Mouse (Mus musculus): ENCODE measurements around the gene Rora. TPM values are rescaled to one million over a fixed set of nuclear protein-coding genes. Genes with fewer than 3 reads are reported as not detected.

Rora gene
- polyA plus RNA-seq, 1 experiment from 2014 or later = 4.7 TPM

DNA sequence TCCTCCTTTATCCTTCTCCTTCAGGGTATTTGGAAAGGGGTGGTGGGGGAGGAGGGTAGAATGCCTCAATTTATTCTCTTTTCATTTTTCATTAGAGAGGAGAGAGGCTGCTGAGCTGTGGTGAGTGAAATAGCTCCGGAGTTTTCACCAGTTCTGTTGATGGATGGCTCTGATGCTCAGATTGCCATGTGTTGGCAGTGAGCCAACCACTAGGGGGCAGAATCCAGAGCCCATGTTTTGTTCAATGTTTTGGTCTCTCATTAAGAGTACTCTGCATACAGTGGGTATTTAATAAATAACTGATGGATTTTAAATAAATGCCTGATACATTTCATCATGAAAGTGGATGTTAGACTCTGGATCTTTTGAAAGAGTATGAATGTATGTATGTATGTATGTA, 77.9 kb downstream of the Rora start:
- Histone ChIP-seq H3K27me3 (replicated peaks) (no peaks in the 10 kb centered on the region), H3K27ac (no peak overlapping the region), H3K4me2 (replicated peaks) (no peak overlapping the region), H3K9me3 (no peaks in the 10 kb centered on the region), H3K4me1 (replicated peaks) (no peaks in the 10 kb centered on the region), H3K36me3 (no peaks in the 10 kb centered on the region), H3K4me3 (replicated peaks) (no peak overlapping the region), H3K9ac (no peak overlapping the region)
- whole genome bisulfite sequencing = 58% methylated on average over 1 of the region's 1 CpGs
- no peak for ATAC-seq

DNA sequence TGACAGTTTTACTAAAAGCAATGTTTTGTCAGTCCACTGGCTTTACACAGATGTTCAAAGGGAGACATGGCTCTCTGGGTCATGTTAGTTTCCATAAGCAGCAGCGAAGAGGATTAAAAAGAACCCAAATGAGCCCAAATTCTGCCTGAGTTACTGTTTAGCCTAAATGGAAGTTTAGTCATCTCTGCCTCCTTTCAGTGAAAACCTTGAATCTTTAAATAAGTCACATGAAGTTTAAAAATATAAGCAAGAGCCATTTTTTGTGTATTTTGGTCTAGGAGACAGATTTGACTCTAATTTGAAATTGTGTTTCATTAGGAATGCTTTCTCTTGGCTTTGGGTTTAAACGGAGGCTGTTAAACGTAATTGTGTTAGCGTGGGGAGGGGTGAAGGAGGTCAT, 79.3 kb downstream of the Rora start:
- H3K27me3 ChIP-seq (replicated peaks) = no peaks in the 10 kb centered on the region
- no peak overlapping the region for H3K4me2 ChIP-seq (replicated peaks)
- ATAC-seq = no peak
- no peaks in the 10 kb centered on the region for H3K4me1 ChIP-seq (replicated peaks)
- no peak overlapping the region for H3K9ac ChIP-seq
- 73% methylated on average over 4 of the region's 4 CpGs for WGBS
- no peaks in the 10 kb centered on the region for H3K36me3 ChIP-seq
- no peak overlapping the region for H3K4me3 ChIP-seq (replicated peaks)
- no peaks in the 10 kb centered on the region for H3K9me3 ChIP-seq
- H3K27ac ChIP-seq = no peak overlapping the region

DNA sequence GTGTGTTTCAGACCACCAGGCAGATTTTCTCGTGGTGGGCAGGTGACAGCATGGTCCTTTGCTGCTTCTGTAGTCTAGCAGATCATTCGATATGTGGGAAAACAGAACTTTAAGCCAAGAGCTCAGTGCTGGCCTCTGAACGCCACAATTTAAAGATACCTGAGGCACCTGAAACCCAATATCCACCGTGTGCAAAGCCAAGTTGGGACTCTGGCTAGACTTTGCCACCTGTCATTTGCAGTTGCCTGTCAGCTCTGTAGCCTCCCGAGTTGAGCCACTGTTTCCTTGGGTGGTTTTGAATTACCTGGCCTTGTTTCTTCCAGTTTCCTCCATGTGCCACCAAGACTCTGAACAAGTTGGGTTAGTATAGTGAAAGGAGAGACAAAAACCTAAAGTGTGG, 82.3 kb downstream of the Rora start:
- ATAC-seq = no peak

DNA sequence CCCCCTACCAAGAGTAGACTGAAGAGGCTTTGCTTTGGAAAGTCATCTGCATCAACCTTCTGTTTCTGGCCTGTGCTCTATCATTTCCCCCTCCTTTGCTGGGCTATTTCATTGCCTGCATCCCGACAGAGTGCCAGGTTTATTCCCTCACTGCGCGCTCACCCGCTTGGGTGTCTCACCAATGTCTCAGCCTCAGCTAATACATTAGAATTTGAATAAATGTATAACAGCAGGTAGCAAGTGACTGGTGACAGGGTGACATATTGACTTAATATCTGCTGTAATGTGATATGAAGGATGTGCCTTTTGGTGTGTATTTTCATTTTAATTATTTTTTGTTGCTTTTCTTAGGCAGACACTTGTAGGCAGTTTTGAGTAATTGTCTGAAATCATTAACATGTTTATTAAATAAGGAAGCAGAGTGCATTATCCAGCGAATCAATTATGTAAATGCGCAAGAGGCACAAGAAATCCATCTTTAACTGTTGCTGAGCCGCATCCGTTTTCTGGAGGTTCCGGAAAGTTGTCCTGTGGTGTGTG, 83.7 kb downstream of the Rora start:
- no peaks in the 10 kb centered on the region for H3K9me3 ChIP-seq
- WGBS = 80% methylated on average over 9 of the region's 9 CpGs
- H3K4me1 ChIP-seq (replicated peaks) = no peaks in the 10 kb centered on the region
- no peak overlapping the region for H3K9ac ChIP-seq
- no peak overlapping the region for H3K4me2 ChIP-seq (replicated peaks)
- no peaks in the 10 kb centered on the region for H3K27me3 ChIP-seq (replicated peaks)
- ATAC-seq = no peak
- H3K4me3 ChIP-seq (replicated peaks) = no peak overlapping the region
- H3K36me3 ChIP-seq = no peaks in the 10 kb centered on the region
- no peak overlapping the region for H3K27ac ChIP-seq

More for the DNA sequence above, 82.3 kb downstream of the Rora start:
- 84% methylated on average over 5 of the region's 5 CpGs for WGBS
- Histone ChIP-seq H3K9ac (no peak overlapping the region), H3K9me3 (no peaks in the 10 kb centered on the region), H3K36me3 (no peaks in the 10 kb centered on the region), H3K27ac (no peak overlapping the region), H3K27me3 (replicated peaks) (no peaks in the 10 kb centered on the region), H3K4me2 (replicated peaks) (no peak overlapping the region), H3K4me1 (replicated peaks) (no peaks in the 10 kb centered on the region), H3K4me3 (replicated peaks) (no peak overlapping the region)

DNA sequence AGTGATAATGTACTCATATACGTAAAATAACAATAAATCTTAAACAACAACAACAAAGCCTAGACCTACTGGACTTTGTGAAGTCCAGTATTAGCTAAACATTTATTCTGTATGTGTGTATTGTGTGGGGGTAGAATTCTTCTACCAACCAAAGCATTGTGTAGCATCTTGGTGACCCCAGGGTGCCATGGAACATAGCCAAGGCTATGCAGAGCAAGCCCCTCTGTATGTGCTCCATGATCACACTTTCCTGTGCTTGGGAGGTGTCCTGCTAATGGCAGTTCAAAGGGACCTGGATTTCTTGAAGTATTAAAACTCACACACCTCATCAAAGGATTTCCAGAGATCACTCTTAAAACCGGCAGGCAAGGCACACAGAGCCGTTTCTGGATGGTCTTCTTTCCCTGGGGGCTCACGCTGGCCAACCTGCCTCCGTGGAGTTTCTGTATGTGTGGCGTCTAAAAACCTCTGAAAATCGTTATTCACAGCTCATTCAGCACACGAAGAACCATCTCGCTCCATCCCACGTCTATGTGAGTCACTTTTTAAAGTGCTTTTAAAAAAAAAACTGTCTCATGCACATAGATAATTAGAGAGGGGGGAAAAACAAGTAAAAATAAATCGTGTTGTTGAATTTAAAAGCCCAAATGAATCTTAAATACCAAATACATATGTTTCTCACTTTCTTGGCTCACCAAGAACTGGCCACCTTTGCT, 92.5 kb downstream of the Rora start:
- H3K4me3 ChIP-seq (replicated peaks) = no peak overlapping the region
- H3K4me2 ChIP-seq (replicated peaks) = no peak overlapping the region
- H3K36me3 ChIP-seq = no peaks in the 10 kb centered on the region
- no peaks in the 10 kb centered on the region for H3K4me1 ChIP-seq (replicated peaks)
- ATAC-seq = no peak
- no peaks in the 10 kb centered on the region for H3K27me3 ChIP-seq (replicated peaks)
- WGBS = 84% methylated on average over 11 of the region's 11 CpGs
- H3K9ac ChIP-seq = no peak overlapping the region
- no peaks in the 10 kb centered on the region for H3K9me3 ChIP-seq
- H3K27ac ChIP-seq = no peak overlapping the region

DNA sequence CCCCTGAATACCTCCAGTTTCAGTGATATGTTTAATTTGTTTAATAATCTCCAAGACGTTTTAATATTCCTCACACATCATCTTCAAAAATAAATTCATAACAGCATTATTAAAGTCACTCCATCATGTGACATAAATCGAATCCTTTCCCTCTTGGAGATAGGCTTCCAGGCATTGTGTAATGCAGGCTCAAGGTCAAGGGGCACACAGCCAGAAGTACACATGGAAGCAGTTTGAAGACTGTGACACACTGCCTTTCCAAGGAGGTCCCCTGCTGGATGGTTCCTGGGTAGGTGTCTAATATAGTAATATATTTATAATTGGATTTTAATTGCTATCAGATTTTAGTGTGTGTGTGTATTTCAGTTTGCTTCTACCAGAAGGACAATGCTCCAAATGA, 103.4 kb downstream of the Rora start:
- peaks cover 4% of the 10 kb centered on the region; the same call in 1 of the 2 replicates for H3K4me1 ChIP-seq (replicated peaks)
- 55% methylated on average over 2 of the region's 2 CpGs for WGBS
- H3K4me2 ChIP-seq (replicated peaks) = no peak overlapping the region
- no peaks in the 10 kb centered on the region for H3K27me3 ChIP-seq (replicated peaks)
- no peak overlapping the region for H3K9ac ChIP-seq
- no peak overlapping the region for H3K27ac ChIP-seq
- H3K9me3 ChIP-seq = no peaks in the 10 kb centered on the region
- no peak for ATAC-seq
- no peak overlapping the region for H3K4me3 ChIP-seq (replicated peaks)
- no peaks in the 10 kb centered on the region for H3K36me3 ChIP-seq

DNA sequence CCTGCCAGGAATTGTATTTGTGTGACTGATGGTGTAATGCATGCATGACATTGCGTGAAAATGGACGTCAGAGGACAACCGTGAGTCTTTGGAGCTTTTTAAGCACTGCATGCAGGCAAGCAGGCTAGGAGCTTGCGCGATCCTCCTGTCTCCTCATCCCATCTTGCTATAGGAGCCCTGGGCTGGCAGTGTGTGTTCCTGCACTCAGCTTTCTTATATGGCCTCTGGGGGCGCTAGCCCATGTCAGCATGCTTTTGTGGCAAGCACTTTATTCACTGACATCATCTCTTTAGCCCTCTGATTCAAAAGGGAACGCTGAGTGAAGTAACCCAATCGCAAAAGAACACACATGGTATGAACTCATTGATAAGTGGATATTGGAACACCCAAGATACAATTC, 105.7 kb downstream of the Rora start:
- WGBS = 78% methylated on average over 8 of the region's 8 CpGs
- Histone ChIP-seq H3K27me3 (replicated peaks) (no peaks in the 10 kb centered on the region), H3K9ac (no peak overlapping the region), H3K36me3 (no peaks in the 10 kb centered on the region), H3K27ac (no peak overlapping the region), H3K4me2 (replicated peaks) (no peak overlapping the region), H3K4me3 (replicated peaks) (no peak overlapping the region), H3K4me1 (replicated peaks) (peaks cover 4% of the 10 kb centered on the region; the same call in 1 of the 2 replicates), H3K9me3 (no peaks in the 10 kb centered on the region)
- no peak for ATAC-seq

DNA sequence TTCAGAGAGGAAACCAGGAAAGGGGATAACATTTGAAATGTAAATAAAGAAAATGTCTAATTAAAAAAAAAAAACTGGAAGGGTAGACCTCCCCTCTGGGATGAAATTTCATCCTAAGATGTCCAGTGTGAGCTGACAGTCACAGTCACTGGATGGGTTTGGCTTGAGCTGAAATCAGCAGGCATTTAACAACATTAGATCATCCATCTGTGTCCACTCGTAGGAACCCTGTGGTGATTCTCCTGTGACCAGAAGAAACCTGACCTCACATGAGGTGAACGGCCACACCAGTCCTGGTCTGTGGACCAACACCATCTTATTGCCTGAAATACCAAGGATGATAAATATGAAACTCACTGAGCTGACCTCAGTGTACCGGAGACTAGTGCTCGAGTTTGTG, 106.7 kb downstream of the Rora start:
- no peak overlapping the region for H3K27ac ChIP-seq
- H3K27me3 ChIP-seq (replicated peaks) = no peaks in the 10 kb centered on the region
- 84% methylated on average over 4 of the region's 4 CpGs for WGBS
- no peak overlapping the region for H3K4me2 ChIP-seq (replicated peaks)
- no peaks in the 10 kb centered on the region for H3K9me3 ChIP-seq
- no peak overlapping the region for H3K4me3 ChIP-seq (replicated peaks)
- H3K36me3 ChIP-seq = no peaks in the 10 kb centered on the region
- peaks cover 4% of the 10 kb centered on the region; the same call in 1 of the 2 replicates for H3K4me1 ChIP-seq (replicated peaks)
- no peak for ATAC-seq
- H3K9ac ChIP-seq = no peak overlapping the region

DNA sequence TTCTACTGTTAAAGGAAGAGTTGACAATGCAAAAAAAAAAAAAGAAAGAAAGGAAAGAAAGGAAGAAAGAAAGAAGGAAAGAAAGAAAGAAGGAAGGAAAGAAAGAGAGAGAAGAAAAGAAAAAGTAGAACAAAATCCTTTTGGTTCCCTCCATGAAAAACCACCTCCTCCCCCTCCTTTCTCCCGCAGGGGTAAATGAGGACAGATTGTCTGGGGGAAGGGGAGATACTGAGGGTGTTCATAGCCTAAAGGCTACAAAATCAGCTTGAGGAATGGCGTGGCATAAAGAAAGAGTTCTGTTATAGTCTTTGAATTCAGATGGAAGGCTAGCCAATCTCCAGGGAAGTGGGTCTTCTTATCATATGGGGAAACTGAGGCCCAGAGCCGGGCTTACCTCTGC, 107.3 kb downstream of the Rora start:
- ATAC-seq = no peak
- H3K9me3 ChIP-seq = no peaks in the 10 kb centered on the region
- H3K36me3 ChIP-seq = no peaks in the 10 kb centered on the region
- WGBS = 74% methylated on average over 3 of the region's 3 CpGs
- no peaks in the 10 kb centered on the region for H3K27me3 ChIP-seq (replicated peaks)
- H3K9ac ChIP-seq = no peak overlapping the region
- no peak overlapping the region for H3K27ac ChIP-seq
- H3K4me3 ChIP-seq (replicated peaks) = no peak overlapping the region
- H3K4me1 ChIP-seq (replicated peaks) = peaks cover 4% of the 10 kb centered on the region; the same call in 1 of the 2 replicates
- H3K4me2 ChIP-seq (replicated peaks) = no peak overlapping the region

DNA sequence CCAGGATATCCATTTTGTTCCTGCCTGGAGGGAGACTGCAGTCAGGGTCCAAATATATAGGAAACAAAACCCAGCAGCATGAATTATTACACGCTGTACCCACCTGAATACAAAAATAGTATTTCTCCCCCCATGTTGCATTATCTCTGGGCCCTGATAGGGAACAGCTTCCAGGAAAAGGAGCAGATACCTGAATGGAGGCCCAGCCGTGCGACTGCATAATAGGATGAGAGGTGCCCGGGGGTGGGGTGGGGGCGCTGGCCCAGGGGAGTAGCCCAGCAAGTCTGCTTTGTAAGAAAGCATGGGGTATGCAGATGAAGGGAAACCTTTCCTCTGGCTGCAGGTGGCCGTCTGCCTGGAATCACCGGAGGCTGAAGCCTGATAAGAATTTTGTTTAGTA, 108.1 kb downstream of the Rora start:
- H3K36me3 ChIP-seq = no peaks in the 10 kb centered on the region
- no peak overlapping the region for H3K9ac ChIP-seq
- no peak overlapping the region for H3K4me3 ChIP-seq (replicated peaks)
- H3K27ac ChIP-seq = no peak overlapping the region
- no peaks in the 10 kb centered on the region for H3K9me3 ChIP-seq
- 47% methylated on average over 7 of the region's 7 CpGs for WGBS
- no peak for ATAC-seq
- H3K4me2 ChIP-seq (replicated peaks) = no peak overlapping the region
- no peaks in the 10 kb centered on the region for H3K4me1 ChIP-seq (replicated peaks)
- H3K27me3 ChIP-seq (replicated peaks) = no peaks in the 10 kb centered on the region

DNA sequence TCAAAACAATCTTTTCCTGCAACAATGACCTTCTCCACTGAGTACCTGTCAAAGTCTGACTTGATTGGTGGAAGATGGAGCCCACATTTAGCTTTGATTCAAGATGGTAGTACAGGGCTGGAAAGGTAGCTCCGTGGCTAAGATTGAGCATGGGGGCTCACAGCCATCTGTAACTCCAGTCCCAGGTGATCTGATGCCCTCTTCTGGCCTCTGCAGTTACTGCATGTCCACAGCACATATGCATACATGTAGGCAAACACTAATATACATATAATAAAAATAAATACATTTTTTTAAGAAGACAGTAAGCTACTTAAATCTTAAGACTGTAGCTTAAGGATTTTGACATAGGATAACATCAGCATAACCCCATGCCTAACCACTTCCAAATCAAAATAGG, 112.0 kb downstream of the Rora start:
- ATAC-seq = no peak
- no peak overlapping the region for H3K4me2 ChIP-seq (replicated peaks)
- no peak overlapping the region for H3K9ac ChIP-seq
- H3K27ac ChIP-seq = no peak overlapping the region
- no peaks in the 10 kb centered on the region for H3K36me3 ChIP-seq
- H3K4me3 ChIP-seq (replicated peaks) = no peak overlapping the region
- H3K27me3 ChIP-seq (replicated peaks) = no peaks in the 10 kb centered on the region
- H3K9me3 ChIP-seq = no peaks in the 10 kb centered on the region
- WGBS = 74% methylated on average over 1 of the region's 1 CpGs
- H3K4me1 ChIP-seq (replicated peaks) = peaks cover 3% of the 10 kb centered on the region; the same call in 1 of the 2 replicates

DNA sequence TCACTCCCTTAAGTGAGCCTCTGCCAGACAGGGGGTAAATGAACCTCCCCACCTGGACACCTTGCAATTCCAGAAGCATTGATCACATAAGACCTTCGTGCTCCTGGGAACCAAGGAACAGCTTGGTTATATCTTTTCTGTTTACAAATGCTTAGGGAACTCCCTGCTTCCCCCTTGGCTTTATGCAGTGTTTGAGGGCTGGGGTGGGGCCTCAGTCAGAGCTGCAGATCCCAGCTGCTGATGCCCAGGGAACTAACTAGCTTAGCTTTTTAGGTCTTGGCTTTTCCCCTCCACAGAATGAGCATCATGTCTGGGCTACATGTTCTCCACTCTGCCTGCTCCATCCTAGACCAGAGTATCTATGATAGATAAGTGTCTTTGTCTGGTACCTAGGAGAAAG, 116.1 kb downstream of the Rora start:
- ATAC-seq = no peak

DNA sequence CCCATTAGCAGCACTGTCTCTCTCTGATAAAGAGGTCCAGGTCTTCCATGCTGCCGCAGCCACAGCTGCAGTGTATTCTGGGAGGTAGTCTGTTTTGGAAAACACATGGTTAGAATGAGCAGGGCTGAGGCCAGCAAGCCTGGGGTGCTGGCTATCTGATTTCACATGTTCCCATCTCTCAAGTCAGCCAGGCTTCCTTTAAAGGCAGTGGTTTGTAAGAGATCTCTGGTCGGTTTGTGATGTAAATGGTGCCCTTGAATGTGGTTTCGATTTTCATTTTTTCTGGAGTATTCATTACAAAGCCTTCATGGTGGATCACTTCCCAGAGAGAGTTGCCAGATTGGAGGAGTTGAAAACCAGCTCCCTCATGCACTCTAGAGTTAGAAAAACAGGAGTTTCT, 117.8 kb downstream of the Rora start:
- Histone ChIP-seq H3K27me3 (replicated peaks) (no peaks in the 10 kb centered on the region), H3K9me3 (no peaks in the 10 kb centered on the region), H3K4me3 (replicated peaks) (no peak overlapping the region), H3K4me1 (replicated peaks) (peaks cover 3% of the 10 kb centered on the region; the same call in 1 of the 2 replicates), H3K9ac (no peak overlapping the region), H3K36me3 (no peaks in the 10 kb centered on the region), H3K27ac (no peak overlapping the region), H3K4me2 (replicated peaks) (no peak overlapping the region)
- no peak for ATAC-seq
- 92% methylated on average over 3 of the region's 3 CpGs for WGBS

More for the DNA sequence above, 116.1 kb downstream of the Rora start:
- H3K9me3 ChIP-seq = no peaks in the 10 kb centered on the region
- no peak overlapping the region for H3K9ac ChIP-seq
- 7% methylated on average over 1 of the region's 1 CpGs for WGBS
- no peak overlapping the region for H3K4me2 ChIP-seq (replicated peaks)
- no peak overlapping the region for H3K27ac ChIP-seq
- H3K4me1 ChIP-seq (replicated peaks) = peaks cover 3% of the 10 kb centered on the region; the same call in 1 of the 2 replicates
- H3K4me3 ChIP-seq (replicated peaks) = no peak overlapping the region
- H3K27me3 ChIP-seq (replicated peaks) = no peaks in the 10 kb centered on the region
- H3K36me3 ChIP-seq = no peaks in the 10 kb centered on the region
